In the genomic region with DNA sequence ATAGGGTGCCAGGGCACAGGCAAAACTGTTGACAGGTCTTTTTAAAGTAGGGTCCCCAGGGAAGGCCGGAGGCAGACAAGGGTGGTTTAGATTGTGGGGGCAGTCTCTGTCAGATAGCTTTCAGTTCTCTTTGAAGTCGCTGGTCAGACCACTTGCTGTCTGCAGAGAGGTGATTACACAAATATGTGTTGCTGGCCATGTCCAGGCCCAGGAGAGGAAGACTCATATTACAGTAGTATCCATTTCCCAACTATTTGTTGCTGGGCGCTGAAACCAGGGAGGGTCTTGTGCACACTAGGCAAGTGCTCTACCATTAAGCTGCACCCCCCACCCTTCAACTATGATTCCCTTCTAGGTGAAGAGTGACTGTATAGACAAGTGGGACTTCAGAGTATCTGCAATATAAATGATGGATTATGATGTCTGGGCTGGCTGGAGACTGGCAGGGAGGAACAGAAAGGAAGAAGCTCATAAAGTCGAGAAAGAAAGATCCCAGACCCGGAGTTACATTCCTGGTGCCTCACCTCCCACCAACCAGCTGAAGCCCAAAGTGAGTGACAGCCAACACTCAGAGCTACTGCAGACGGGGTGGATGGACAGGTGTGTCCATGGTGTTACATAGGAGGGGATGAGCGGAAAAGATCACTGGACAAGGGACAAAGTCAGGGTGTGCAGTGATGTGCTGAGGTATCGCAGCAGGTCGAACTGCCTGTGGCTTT, we compare ENCODE assay signal across 16 mouse cellular contexts. TPM values are rescaled to one million over a fixed set of nuclear protein-coding genes. Genes with fewer than 3 reads are reported as not detected.
DNase-seq lines count a peak whose midpoint lies in the region; ATAC-seq and TF ChIP-seq lines count a peak whose summit lies in the region.
"Had no signal": no experiment of that assay in that cellular context is flagged by ENCODE, and none has a peak within 500 bp of the region (broad histone marks: within the 10 kb centered on the region; RNA-seq: fewer than 3 reads in every experiment).

No protein-coding gene starts in this region.

- intact Hi-C loops in heart, adult 2 months (cut with DNase I), result loop anchor here (5.0 kb wide), 1 partner anchor 71 kb away; no protein-coding TSS in a partner anchor

- peaks cover 20% of the 10 kb centered on the region for H3K4me1 ChIP-seq in heart, embryonic 16.5 days (ENCODE audit: control insufficient read depth, insufficient read depth, low read length)
- no peaks in the 10 kb centered on the region; the same call in 1 of the 2 replicates for H3K4me1 ChIP-seq in heart, adult 2 months (ENCODE audit: control insufficient read depth, insufficient read depth, low read length)
- no peaks in the 10 kb centered on the region for H3K4me1 ChIP-seq in stomach, embryonic 14.5 days (ENCODE audit: control insufficient read depth, insufficient read depth, low read length)
- no peaks in the 10 kb centered on the region for H3K4me1 ChIP-seq in stomach, postnatal 0 days (replicated peaks; ENCODE audit: control insufficient read depth, insufficient read depth)
- peaks cover 12% of the 10 kb centered on the region; the same call in 1 of the 2 replicates for H3K4me1 ChIP-seq in embryonic facial prominence, embryonic 15.5 days
- H3K4me1 ChIP-seq: neural tube, embryonic 15.5 days had no signal

- no peak for TF ChIP-seq POLR2A in heart, adult 2 months (IDR thresholded peaks at IDR 0.05; ENCODE audit: insufficient read depth, low read depth, low read length)

- H3K27ac ChIP-seq in heart, embryonic 16.5 days (ENCODE audit: low read length), result peak overlapping the region; percentile 67
- H3K27ac ChIP-seq in heart, adult 2 months, result no peak overlapping the region
- H3K27ac ChIP-seq in stomach, embryonic 14.5 days (ENCODE audit: low read length), result no peak overlapping the region
- no peak overlapping the region for H3K27ac ChIP-seq in stomach, postnatal 0 days (replicated peaks)
- 0 out of 2 replicates have a peak overlapping the region, but pooled peaks have one; percentile 4 for H3K27ac ChIP-seq in embryonic facial prominence, embryonic 15.5 days (replicated peaks)
- H3K27ac ChIP-seq: neural tube, embryonic 15.5 days had no signal

- H3K27me3 ChIP-seq in heart, embryonic 16.5 days (ENCODE audit: control insufficient read depth, insufficient read depth, low read length), result no peaks in the 10 kb centered on the region
- no peaks in the 10 kb centered on the region for H3K27me3 ChIP-seq in heart, adult 2 months (ENCODE audit: control insufficient read depth, insufficient read depth, low read length)
- no peaks in the 10 kb centered on the region for H3K27me3 ChIP-seq in stomach, embryonic 14.5 days (ENCODE audit: control insufficient read depth, insufficient read depth, low read length)
- H3K27me3 ChIP-seq in stomach, postnatal 0 days (ENCODE audit: control insufficient read depth, insufficient read depth, low read length), result no peaks in the 10 kb centered on the region
- H3K27me3 ChIP-seq in embryonic facial prominence, embryonic 15.5 days, result no peaks in the 10 kb centered on the region
- H3K27me3 ChIP-seq: neural tube, embryonic 15.5 days had no signal

- H3K79me2 ChIP-seq in heart, adult 2 months (replicated peaks; ENCODE audit: control insufficient read depth, insufficient read depth, low read length), result no peaks in the 10 kb centered on the region

- peaks cover 7% of the 10 kb centered on the region for H3K9me3 ChIP-seq in heart, embryonic 16.5 days (replicated peaks; ENCODE audit: control insufficient read depth, low read length)
- H3K9me3 ChIP-seq in stomach, embryonic 14.5 days (ENCODE audit: control insufficient read depth, low read depth, low read length), result 0 out of 2 replicates have a peak, but pooled peaks cover 4% of the 10 kb centered on the region
- H3K9me3 ChIP-seq in stomach, postnatal 0 days (ENCODE audit: control insufficient read depth, low read length), result no peaks in the 10 kb centered on the region
- H3K9me3 ChIP-seq in embryonic facial prominence, embryonic 15.5 days (replicated peaks), result no peaks in the 10 kb centered on the region
- H3K9me3 ChIP-seq: neural tube, embryonic 15.5 days had no signal

- no peak overlapping the region for H3K9ac ChIP-seq in heart, embryonic 16.5 days (ENCODE audit: low read length)
- H3K9ac ChIP-seq in heart, adult 2 months (ENCODE audit: low read depth, low read length), result no peak overlapping the region
- H3K9ac ChIP-seq in stomach, embryonic 14.5 days (replicated peaks; ENCODE audit: low read depth, low read length), result no peak overlapping the region
- H3K9ac ChIP-seq in stomach, postnatal 0 days (ENCODE audit: low read length), result no peak overlapping the region
- no peak overlapping the region for H3K9ac ChIP-seq in embryonic facial prominence, embryonic 15.5 days
- H3K9ac ChIP-seq: lung, embryonic 14.5 days; neural tube, embryonic 15.5 days had no signal

- TF ChIP-seq EP300 in heart, adult 2 months (IDR thresholded peaks at IDR 0.05; ENCODE audit: insufficient read depth, low read depth, low read length), result no peak
- no peak for TF ChIP-seq EP300 in stomach, postnatal 0 days (optimal IDR thresholded peaks at IDR 0.05)

- no peak for TF ChIP-seq CTCF in heart, adult 2 months (IDR thresholded peaks at IDR 0.05)
- no peak for TF ChIP-seq CTCF in stomach, postnatal 0 days (IDR thresholded peaks at IDR 0.05; ENCODE audit: low read depth)

- H3K4me3 ChIP-seq in heart, embryonic 16.5 days (ENCODE audit: low read length), result no peak overlapping the region
- H3K4me3 ChIP-seq in heart, adult 2 months, result no peak overlapping the region
- H3K4me3 ChIP-seq in stomach, embryonic 14.5 days (ENCODE audit: low read depth, low read length), result no peak overlapping the region
- no peak overlapping the region for H3K4me3 ChIP-seq in stomach, postnatal 0 days (ENCODE audit: low read depth, low read length)
- no peak overlapping the region for H3K4me3 ChIP-seq in embryonic facial prominence, embryonic 15.5 days (replicated peaks)
- H3K4me3 ChIP-seq: neural tube, embryonic 15.5 days had no signal

- WGBS in heart, embryonic 16.5 days, result 40% methylated on average over 9 of the region's 9 CpGs
- WGBS in heart, adult 2 months, result 61% methylated on average over 9 of the region's 9 CpGs
- 67% methylated on average over 9 of the region's 9 CpGs for WGBS in stomach, embryonic 14.5 days
- WGBS in stomach, postnatal 0 days, result 70% methylated on average over 9 of the region's 9 CpGs
- 50% methylated on average over 9 of the region's 9 CpGs for WGBS in embryonic facial prominence, embryonic 15.5 days

- H3K36me3 ChIP-seq in heart, embryonic 16.5 days (ENCODE audit: control insufficient read depth, insufficient read depth), result peaks cover 18% of the 10 kb centered on the region
- no peaks in the 10 kb centered on the region for H3K36me3 ChIP-seq in heart, adult 2 months (ENCODE audit: control insufficient read depth, insufficient read depth, low read length)
- peaks cover 29% of the 10 kb centered on the region for H3K36me3 ChIP-seq in stomach, embryonic 14.5 days (ENCODE audit: control insufficient read depth, insufficient read depth, low read length)
- peaks cover 4% of the 10 kb centered on the region; the same call in 1 of the 2 replicates for H3K36me3 ChIP-seq in stomach, postnatal 0 days (ENCODE audit: control insufficient read depth, insufficient read depth, low read length)
- peaks cover 38% of the 10 kb centered on the region for H3K36me3 ChIP-seq in embryonic facial prominence, embryonic 15.5 days

- no peak for DNase-seq in heart, adult 2 months
- no peak for DNase-seq in stomach, postnatal 0 days (ENCODE audit: low spot score)
- DNase-seq in thymus, postnatal 25 days, result no peak
- DNase-seq: adrenal gland, postnatal 10 days; cerebellum, postnatal 36 days; kidney, adult 9 months; left cerebral cortex, postnatal 4 days; lung, embryonic 14.5 days; right cerebral cortex, postnatal 14 days; thymus, postnatal 36 days had no signal

- peak overlapping the region; percentile 32; the same call in 1 of the 2 replicates for H3K4me2 ChIP-seq in heart, embryonic 16.5 days (ENCODE audit: low read depth, low read length)
- no peak overlapping the region for H3K4me2 ChIP-seq in stomach, embryonic 14.5 days (replicated peaks; ENCODE audit: low read depth, low read length)
- no peak overlapping the region for H3K4me2 ChIP-seq in stomach, postnatal 0 days (replicated peaks; ENCODE audit: low read depth)
- H3K4me2 ChIP-seq in embryonic facial prominence, embryonic 15.5 days (replicated peaks), result no peak overlapping the region
- H3K4me2 ChIP-seq: lung, embryonic 14.5 days; neural tube, embryonic 15.5 days had no signal

- ATAC-seq in heart, embryonic 16.5 days (replicated peaks; ENCODE audit: extremely low read depth, insufficient read depth, low FRiP score), result peak; percentile 59
- ATAC-seq in stomach, embryonic 14.5 days (ENCODE audit: insufficient number of reproducible peaks, insufficient read depth, low FRiP score, low read depth), result 0 out of 2 replicates have a peak, but pooled peaks have one; percentile 28
- no peak for ATAC-seq in stomach, postnatal 0 days (ENCODE audit: low FRiP score, low TSS enrichment)
- peak; percentile 41; the same call in 1 of the 2 replicates for ATAC-seq in embryonic facial prominence, embryonic 15.5 days (ENCODE audit: insufficient number of reproducible peaks, low FRiP score, low TSS enrichment, low read depth)
- ATAC-seq in cerebellum, adult (ENCODE audit: insufficient number of reproducible peaks, low FRiP score, low TSS enrichment), result no peak
- ATAC-seq: hindbrain, embryonic 16.5 days had no signal

RNA-seq across cellular contexts. Expression of a gene that starts 25.3 kb away (rescaled TPM):
- 24.8 and 28.4 TPM in 2 replicates for polyA plus RNA-seq in heart, embryonic 16.5 days (2015; fragmentation: Nextera tagmentation; extraction: Ambion mirVana)
- total RNA-seq in heart, adult 2 months (2021), result 10 to 100 TPM; 40.7 to 44.1 TPM
- polyA plus RNA-seq in heart, adult 2 months (2012; rRNA removed), result 24.9 and 32.5 TPM in 2 replicates
- 41.0 and 47.8 TPM in 2 replicates for polyA plus RNA-seq in stomach, embryonic 14.5 days (2014; fragmentation: Nextera tagmentation; extraction: Ambion mirVana)
- polyA plus RNA-seq in stomach, postnatal 0 days (2015; fragmentation: Nextera tagmentation; extraction: Ambion mirVana), result 15.2 and 16.1 TPM in 2 replicates
- 25.8 and 26.8 TPM in 2 replicates for polyA plus RNA-seq in embryonic facial prominence, embryonic 15.5 days (2015; fragmentation: Nextera tagmentation; extraction: Ambion mirVana)

RNA-seq across cellular contexts. Expression of a gene that starts 54.5 kb away (rescaled TPM):
- polyA plus RNA-seq in heart, embryonic 16.5 days (2015; fragmentation: Nextera tagmentation; extraction: Ambion mirVana), result 64.0 and 67.6 TPM in 2 replicates
- 10 to 100 TPM; 86.9 to 88.3 TPM for total RNA-seq in heart, adult 2 months (2021)
- 42.9 and 68.7 TPM in 2 replicates for polyA plus RNA-seq in heart, adult 2 months (2012; rRNA removed)
- 53.8 and 58.6 TPM in 2 replicates for polyA plus RNA-seq in stomach, embryonic 14.5 days (2014; fragmentation: Nextera tagmentation; extraction: Ambion mirVana)
- polyA plus RNA-seq in stomach, postnatal 0 days (2015; fragmentation: Nextera tagmentation; extraction: Ambion mirVana), result 47.9 and 49.4 TPM in 2 replicates
- 90.3 and 95.4 TPM in 2 replicates for polyA plus RNA-seq in embryonic facial prominence, embryonic 15.5 days (2015; fragmentation: Nextera tagmentation; extraction: Ambion mirVana)

Comparison
In these comparisons a context has a peak if more than half of its experiments do, and no peak if none do; other contexts are left out.
1. ATAC-seq: peak in heart, embryonic 16.5 days (single experiment), stomach, embryonic 14.5 days (single experiment) and embryonic facial prominence, embryonic 15.5 days (single experiment); none in stomach, postnatal 0 days (single experiment) and cerebellum, adult (single experiment).
2. H3K27ac ChIP-seq: peak in heart, embryonic 16.5 days (single experiment) and embryonic facial prominence, embryonic 15.5 days (single experiment); none in heart, adult 2 months (single experiment), stomach, embryonic 14.5 days (single experiment) and stomach, postnatal 0 days (single experiment).